Mouse (Mus musculus) left cerebral cortex, adult 18-20 months (tissue): ENCODE measurements around the gene Fndc1. TPM values are rescaled to one million over a fixed set of nuclear protein-coding genes. Genes with fewer than 3 reads are reported as not detected.

Source experiments
- DNase-seq, 2 experiments: peaks; one replicate each; pipeline ENCODE4 v3.0.0; 2021 to 2022; ENCODE audit warnings: low spot score in 2 of 2, mixed read lengths in 1 of 2
- total RNA-seq, 2 experiments: library from RNA; stranded (reverse); gene quantifications; 2 replicates each; pipeline ENCODE4 v1.2.3; 2021

The Fndc1 gene
- total RNA-seq, 2 experiments from 2014 or later, result 4.5 to 4.6 TPM

DNA sequence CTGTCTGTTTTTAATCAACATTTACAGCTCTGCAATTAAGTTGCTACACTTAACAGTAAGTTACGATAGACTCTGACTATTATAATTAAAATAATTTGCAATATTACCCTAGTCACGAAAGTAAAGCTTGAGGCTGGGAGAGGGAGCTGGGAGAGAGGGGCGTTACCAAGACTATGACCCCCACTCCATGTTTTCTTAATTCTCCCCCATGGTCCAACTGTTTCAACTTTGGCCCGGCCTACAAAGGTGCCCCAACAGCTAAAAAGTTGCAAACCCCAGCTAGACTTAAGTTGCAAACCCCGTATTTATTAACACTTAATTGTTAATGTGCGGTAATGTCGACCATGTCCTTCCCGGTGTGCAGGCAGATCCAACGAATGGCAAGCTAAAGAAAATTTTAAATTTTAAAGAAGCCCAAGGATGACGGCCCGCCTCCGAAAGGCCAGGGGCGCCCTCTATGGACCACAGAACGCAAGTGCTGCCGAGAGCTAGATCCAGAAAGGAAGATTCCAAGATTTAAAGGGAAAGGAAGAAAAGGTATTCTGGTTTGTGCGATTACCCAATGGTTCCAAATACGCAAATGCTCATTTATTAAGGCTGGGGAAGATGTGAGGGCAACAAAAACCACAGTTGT, 5.4 kb downstream of the Fndc1 start:
- DNase-seq, result peak; percentile 71 to 74

DNA sequence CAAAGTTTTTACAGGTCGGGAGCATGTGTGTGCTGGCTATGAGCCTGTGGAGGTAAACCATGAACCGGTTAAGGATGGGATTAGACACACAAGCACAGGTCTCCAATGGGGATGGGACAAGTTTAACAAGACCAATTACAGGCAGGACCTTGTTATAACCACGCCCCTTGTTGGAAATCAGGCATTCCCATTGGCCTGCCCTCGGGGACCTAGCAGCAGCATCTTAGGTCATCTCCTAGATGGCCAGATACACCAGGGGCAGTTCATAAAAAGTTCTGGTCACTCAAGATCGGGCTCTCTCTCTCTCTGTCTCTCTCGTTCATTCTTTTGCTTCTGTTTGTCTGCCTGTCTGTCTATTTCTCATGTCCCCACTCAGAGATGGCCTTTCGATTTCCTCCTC, 6.9 kb downstream of the Fndc1 start:
- no peak for DNase-seq

DNA sequence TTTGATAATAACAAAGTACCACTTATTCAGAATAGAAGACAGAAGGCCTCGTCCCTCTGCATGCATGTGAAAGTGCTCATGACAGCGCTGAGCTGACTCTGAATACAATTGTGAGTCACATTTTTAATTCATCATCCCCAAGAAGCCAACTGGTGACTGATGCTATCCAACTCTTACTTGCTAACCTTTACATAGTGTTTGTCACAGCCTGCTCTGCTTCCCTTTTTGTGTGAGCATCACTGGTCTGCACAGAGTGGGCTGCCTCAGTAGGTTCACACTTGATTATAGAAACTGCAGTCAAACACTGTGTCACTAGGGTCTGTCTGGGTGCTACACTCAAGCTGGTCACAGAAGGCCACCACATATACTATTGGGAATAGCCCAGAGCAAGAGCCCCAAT, 10.5 kb downstream of the Fndc1 start:
- DNase-seq, result no peak

DNA sequence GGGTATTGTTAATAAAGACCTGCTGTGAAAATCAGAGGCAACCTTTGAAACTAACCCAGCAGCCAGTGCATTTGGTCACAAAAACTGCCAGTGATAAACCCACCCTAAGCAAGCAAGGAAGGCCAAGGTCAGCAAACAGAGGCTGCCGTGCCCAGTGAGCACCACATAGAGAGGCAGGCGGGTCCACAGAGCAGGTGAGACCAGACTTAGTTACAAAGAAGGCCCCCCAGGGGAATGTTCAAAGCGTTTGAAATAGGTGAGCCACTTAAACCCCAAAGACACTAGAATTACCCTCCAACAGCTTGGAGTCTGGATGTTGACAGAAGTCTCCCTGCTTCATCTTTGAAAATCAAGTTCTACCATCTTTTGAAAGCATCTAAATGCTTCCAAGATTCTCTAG, 12.7 kb downstream of the Fndc1 start:
- DNase-seq, result no peak

DNA sequence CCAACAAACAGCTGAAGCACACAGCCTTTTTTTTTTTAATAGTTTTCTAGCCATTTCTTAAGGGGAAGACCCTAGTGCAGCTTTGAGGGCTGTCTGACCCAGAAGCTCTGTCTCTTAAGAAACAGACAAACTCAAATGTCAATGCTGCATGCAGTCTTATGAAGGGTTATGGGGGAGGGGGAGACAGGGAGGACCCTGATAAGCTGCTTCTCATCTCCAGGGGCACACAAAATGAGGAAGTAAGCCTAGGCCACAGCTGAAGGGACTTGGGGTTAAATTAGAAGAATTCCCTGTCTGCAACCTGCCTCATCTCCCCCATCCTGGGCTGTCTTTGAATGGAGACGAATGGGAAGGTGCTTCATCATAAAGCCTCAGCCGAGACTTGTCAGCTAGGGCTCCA, 19.1 kb downstream of the Fndc1 start:
- no peak for DNase-seq

DNA sequence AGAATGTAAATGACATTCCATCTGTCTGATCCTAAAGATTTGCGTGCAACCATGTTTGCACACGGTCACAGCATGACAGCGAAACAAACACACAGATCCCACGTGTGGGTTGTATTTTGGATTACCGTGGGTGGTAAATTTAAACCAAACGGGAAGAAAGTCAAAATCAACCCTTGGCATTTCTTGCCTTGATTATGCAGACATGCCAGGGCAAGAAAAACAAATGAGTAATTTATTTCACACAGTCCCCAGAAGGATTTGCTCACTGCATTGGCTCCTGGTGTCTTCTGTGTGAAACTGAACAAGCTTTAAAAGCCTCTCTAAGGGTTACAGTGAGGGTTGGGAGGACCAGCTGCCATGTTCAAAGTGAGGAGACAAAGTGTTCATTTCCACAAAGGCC, 22.0 kb downstream of the Fndc1 start:
- no peak for DNase-seq

DNA sequence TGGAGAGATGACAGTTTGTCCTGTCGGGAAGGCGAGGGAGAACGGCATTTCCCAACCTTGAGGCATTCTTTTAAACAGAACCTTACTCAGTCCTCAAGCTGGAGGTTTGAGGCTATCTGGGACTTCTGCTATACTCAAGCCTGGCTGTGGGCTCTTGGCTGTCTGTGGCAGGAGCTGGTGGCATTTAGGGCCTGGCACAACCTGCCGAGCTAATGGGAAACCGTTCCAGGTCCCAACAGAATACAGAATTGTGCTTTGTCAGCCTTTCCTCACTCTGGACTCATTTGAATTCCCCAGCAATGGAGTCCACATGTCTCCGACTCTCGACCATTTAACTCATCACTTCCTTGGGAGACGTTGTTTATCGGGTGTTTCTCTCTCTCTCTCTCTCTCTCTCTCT, 24.6 kb downstream of the Fndc1 start:
- no peak for DNase-seq

DNA sequence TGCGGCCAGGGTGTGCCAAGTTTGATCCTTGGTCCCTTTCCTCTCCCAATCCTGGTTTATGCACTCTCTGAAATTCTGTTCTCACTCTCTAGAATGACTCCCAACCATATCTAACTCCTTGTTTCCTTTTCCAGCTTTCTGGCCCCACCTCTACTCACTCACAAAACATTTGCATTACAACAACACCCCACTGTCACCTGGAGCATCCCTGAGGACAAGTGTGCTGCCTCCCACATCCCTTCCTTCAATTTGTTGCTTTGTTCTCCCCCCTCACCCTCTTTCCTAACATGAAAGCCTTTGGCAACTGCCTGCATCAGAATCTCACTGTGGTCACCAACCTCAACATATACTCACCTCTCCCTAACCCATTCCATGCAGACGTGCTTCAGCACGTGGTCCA, 27.2 kb downstream of the Fndc1 start:
- no peak for DNase-seq

DNA sequence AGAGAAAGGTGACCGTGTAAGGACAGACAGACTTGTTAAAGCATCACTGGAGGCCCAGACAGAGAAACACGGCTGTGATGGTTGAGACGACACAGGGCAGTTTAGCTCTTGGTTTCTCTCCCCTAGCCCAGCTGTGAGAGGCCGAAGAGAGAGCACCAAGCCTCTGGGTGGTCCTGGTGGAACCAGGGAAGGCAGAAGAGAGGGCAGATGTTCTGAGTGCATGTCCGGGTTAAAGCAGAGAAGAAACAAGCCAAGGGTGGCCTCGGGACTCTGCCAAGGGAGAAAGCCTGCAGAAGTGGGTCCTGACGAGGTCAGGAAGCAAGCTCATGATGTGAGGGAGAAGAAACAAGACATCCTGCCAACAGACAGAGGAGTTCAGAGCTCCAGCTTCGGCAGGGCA, 31.5 kb downstream of the Fndc1 start:
- no peak for DNase-seq

DNA sequence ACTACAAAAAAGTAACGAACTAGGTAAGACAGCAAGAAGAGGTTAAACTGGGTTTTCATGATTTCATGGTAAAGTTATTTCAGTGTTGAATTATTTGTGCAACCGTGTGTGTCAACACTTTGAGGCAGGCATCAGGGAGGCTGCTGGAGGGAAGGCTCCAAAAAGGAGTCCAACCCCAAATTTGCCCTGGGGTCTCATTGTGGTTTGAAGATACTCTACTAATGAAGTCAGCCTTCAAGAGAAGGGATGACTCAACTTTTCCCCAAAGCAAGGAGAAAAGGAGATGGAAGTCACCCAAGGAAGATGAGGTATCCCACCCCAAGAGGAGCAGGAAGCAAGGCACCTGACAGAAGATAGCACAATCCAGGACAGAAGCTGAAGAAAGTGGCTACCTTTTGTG, 31.9 kb downstream of the Fndc1 start:
- no peak for DNase-seq

DNA sequence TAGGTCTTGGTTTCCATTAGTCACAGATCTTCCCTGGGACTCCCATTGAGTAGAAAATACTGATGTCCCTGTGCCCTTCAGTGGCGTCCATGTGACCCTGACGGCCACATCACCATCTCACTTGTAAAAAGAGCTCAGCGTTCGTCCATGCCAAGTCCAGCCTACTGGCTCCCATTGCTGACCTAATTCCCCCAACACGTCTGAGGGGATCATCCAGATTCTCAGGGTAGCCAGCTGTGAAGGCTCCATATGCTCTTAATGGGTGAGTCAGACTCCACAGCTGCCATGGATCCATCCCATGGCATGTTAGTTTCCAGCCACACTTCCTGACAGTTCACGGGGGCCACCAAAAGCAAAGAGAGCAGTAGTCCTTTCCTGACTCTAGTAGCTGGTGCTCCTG, 33.0 kb downstream of the Fndc1 start:
- no peak for DNase-seq

DNA sequence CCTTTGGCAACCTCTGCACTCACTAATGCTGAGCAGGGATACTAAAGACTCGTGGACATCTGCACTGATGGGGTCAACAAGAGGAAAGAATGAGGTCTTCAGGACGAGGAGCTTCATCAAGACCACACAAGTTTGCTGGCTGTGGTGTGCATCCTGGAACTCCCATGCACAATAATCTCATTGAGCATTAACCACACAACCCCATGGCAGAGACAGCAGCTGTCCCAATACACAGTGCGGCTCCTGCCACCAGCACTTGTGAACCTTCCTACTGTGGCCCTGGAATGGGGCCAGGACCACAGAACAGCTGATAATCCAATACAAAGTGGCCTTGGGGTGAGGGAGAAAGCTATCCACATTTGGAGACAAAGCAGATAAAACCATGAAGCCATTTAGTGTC, 36.6 kb downstream of the Fndc1 start:
- no peak for DNase-seq

DNA sequence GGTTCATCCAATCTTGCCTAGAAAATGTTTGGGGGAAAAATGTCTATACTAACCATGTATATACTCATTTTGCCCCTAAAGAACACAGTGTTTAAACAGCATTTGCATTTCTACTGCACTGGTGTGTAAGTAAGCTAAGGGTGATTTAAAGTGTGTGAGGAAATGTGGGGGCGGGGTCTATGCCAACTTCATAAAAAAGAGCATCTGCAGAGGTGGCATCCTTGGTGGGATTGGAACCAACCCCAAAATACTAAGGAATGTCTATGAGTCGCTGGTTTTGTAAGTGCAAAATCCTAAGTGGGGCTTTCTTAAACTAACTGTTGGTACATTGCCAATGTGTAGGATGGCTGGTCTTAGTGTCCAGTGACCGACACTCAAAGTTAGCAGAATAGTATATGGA, 53.0 kb downstream of the Fndc1 start:
- peak; percentile 6 to 28 for DNase-seq

DNA sequence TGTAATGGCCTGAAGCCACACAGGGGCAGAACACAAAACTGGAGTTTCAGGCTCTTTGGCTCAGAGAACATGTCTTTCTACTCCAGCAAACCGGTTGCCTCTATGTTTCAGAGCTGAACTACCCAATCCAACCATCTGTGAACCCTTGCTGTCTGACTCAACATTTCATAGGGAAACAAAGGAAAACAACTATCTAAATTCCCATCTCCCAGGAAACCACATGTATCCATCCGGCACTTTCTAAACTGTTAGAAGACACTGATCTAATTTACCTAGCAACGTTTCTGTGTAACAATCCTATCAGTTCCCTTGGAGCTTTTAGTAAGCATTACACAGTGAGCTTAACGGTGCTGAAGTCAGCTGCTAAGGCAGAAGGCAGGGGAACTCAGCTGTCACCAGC, 67.3 kb downstream of the Fndc1 start:
- DNase-seq, result no peak

DNA sequence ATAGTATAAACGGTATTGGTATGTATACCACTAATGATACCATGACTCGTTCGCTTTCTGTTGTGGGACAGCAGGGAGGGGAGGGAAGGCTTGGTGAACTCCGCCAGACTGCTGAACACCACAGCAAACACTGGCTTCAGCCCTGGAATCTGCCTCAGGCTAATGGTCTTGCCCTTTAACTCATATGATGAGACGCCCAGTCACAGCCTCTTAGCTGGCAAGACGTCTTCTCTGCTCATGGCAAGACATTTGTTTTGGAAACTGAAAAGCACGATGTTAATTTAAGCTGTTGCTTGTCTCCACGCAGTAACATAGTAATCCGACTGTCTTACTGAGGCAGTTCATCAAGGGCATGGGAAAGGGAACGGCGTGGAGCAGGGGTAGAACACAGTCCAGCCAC, 72.1 kb downstream of the Fndc1 start:
- DNase-seq, result no peak

DNA sequence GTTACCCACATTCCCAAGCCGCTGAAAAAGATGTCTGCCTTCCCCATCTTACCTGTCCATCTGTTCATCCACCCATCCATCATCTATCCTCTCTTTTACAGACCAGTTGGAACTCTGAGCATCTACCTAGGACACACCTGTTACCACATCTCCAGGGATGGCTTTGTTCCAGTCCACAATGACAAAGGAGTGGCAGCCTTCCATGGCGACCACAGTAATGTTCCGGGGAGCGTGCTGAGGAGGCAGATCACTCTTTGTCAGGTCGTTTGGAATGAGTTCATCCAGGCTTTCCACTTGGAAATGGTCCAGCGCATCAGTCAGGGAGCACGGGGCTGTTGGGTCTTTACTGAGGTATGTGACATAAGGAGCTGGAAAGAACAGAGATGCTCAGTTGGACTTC, 73.7 kb downstream of the Fndc1 start:
- no peak for DNase-seq

DNA sequence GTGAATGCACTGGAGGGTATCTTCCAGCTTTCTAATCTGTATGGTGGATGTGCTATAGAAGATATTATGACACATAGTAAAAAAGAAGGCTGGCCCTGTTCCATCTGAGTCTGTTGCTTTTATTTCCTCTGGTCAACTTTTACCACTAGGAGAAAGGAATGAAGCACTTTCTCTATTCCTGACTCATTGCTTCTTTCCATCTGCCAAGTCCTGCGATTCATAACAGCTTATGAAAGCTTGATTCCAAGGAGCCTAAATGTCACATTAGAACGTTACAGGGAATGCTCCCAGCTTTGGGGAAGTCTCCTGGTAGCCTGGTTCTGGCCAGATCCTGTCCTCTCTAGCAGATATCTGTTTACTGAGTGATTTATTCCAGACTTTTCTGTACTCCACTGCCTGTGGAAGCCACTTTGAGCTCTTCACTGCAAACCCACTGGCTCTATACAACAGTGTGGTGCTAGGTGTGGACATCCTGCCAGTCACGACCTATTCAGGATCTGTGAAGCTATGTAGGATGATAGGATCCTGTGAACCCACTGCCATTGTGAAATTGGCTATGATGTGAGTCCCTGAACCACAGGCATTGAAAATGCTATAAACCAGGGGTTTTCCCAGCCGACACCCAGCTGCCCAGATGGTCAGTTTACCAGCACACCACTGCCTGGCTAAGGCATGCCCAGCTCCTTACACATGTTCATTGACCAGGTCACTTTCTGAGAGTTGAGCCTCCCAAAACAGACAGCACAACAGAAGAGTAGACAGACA, 77.9 kb downstream of the Fndc1 start:
- DNase-seq, result no peak

DNA sequence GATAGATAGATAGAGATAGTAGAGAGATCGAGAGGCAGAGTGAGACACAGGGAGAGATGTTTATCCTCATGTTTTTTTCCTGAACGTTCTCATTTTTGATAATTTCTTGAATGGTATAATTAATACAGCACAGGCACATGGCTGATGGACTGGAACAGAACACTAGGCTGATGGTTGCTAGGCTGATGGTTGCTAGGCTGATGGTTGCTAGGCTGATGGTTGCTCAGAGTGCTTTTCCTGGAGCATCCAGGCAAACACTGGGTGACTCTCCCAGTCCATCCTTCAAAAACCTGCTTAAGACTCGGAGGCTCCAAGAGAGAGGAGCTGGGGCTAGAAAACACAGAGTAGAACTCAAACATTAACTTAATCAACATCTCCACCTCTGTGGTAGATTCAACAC, 80.3 kb downstream of the Fndc1 start:
- DNase-seq, result peak in 1 of 2 experiments; percentile 13

DNA sequence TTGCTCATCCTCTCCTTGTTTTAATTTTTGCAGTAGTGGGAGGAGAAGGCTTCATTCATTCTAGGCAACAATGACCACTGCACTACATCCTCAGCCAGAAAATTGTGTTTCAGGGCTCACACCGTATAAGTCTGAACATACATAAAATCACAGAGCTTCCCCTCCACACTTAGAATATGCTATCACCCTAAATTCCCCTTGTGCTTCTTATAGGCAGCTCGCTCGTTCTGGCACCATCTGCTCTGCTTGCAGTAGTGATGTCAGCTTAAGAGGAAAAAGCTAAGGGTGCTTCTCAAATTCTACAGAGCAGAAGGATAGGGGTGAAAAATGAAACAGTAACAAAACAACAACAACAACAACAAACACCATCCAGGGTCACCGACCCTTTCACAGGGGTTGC, 82.1 kb downstream of the Fndc1 start:
- peak in 1 of 2 experiments; percentile 5 for DNase-seq

DNA sequence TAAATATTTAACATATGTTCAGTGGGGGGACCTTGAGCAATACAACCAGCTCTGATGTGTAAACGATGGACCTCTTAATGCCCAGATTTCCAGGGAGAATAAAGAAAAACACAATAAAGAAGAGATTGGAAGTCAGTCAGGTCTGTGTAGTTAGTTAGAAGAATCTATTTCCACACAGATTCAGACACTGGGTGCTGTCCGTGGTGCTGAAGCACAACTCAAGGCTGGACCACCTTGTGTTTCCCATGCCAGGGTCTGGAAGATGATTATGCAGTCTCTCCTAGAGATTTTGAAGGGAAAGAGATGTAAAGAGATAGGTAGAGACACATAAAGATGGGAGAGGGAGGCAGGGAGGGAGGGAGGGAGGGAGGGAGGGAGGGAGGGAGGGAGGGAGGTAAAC, 86.1 kb downstream of the Fndc1 start:
- DNase-seq, result no peak

DNA sequence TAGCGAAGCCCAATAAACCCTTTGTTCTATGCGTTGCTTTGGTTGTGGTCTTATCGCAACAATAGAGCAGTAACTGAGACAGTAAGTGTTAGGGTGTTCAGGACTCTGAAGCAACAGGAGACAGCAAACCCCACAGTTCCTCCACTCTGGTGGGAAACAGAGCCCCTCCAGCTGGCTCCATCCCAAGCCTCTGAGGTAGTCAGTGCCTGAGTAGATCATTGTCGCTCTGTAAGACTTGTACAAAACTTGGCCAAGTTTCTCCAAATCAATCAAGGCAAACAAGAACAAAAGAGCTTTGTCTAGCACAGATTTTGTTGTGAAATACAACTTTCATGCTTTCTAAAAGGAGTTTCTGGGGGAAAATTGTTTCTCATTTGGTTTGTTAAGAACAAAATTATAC, 104.1 kb downstream of the Fndc1 start:
- no peak for DNase-seq

DNA sequence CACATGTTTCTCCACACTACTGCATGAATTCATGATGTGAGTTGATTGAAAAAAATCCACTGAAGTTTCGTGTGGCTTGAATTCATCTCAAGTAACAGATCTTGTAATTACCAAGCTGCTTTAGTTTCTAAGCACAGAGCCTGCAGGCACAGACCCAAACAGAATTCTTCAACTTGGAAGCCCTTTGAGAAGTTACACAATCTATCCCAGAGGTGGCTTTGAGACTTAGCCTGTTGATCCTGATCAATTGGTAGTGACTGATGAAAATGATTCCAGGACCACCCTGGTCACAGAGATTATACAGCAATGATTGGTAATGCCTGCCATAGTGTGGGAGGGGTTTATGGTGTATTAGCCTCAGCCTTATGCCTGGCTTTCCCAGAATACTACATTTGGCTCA, 108.2 kb downstream of the Fndc1 start:
- DNase-seq, result no peak

DNA sequence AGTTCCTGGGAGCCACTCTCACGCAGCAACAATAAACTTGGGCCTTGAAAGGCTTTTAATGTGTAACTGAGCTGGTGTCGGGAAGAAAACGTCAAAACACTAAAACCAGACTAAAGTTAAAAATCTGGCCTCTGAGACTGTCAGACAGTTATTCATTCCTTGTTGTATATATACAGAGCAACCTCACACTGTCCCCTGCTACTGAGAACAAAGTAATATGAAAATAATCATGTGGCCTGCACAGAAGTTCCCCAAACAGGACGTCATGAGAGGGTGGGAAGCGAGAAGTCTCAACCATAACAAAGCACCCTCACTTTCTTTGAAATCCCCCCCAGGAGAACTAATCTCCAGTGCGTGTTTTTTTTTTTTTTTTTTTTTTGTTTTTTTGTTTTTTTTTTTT, 109.2 kb downstream of the Fndc1 start:
- no peak for DNase-seq
